Mouse (Mus musculus): ENCODE results near the gene Ccdc14. TPM values are rescaled to one million over a fixed set of nuclear protein-coding genes. Genes with fewer than 3 reads are reported as not detected.

Gene Ccdc14
- polyA plus RNA-seq, 1 experiment from 2014 or later: 11.2 TPM

DNA sequence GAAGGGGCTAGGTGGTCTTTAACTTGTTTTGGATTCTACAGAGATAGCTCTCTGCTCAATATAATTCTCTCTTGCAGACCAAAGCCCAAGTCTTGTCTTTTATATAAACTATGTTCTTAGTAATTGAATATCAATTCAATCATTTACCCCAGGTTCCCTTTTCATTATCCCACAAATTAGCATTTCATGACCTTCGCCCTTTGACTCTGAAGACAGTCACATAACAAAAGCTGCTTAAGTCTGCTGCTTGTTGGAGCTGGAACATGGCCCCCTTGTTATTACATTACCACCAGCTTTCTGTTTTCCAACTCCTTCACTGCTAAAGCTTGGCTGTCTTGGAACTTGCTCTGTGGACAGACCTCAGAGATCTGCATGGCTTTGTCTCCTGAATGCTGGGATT is 39.0 kb downstream of the Ccdc14 start:
- 90% methylated on average over 1 of the region's 1 CpGs for WGBS
- H3K27ac ChIP-seq (replicated peaks; ENCODE audit: low read depth, low read length): no peak overlapping the region
- ATAC-seq (ENCODE audit: insufficient number of reproducible peaks, low FRiP score, low TSS enrichment, low read depth) (no peak), DNase-seq (ENCODE audit: low spot score) (no peak)
- no peaks in the 10 kb centered on the region for H3K4me1 ChIP-seq (ENCODE audit: control insufficient read depth, insufficient read depth, low read length)
- no peaks in the 10 kb centered on the region for H3K27me3 ChIP-seq (ENCODE audit: control insufficient read depth, insufficient read depth, low read length)
- no peaks in the 10 kb centered on the region for H3K36me3 ChIP-seq (ENCODE audit: control insufficient read depth, insufficient read depth, low read length)
- no peak overlapping the region for H3K4me2 ChIP-seq (ENCODE audit: low read depth, severe bottlenecking)
- no peaks in the 10 kb centered on the region for H3K9me3 ChIP-seq (ENCODE audit: control insufficient read depth, low read length)
- H3K9ac ChIP-seq (ENCODE audit: low read length): no peak overlapping the region
- no peak overlapping the region for H3K4me3 ChIP-seq (ENCODE audit: low read depth, low read length)

DNA sequence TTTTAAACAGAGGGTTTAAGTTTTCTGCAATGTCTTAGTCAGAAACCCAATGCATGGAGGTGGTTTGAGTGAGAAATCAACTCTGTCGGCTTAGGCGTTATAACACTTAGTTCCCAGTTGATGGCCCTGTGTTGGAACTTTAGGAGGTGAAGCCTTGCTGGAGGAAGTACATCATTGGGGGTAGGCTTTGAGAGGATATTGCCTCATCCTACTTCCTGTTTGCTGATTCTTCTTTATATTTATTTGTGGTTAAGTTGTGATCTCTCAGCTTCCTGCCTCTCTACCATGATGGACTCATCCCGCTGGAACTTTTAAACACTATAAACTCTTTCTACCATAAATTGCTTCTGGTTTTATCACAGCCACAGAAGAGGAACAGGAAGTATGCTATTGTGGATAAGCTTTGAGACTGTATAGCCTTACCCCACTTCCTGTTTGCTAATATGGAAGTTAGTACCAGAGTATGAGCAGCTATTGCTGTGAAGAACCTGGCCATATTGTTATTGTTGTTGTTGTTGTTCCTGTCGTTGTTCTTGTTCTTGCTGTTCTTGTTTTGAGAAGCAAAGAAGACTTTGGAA is 48.3 kb downstream of the Ccdc14 start:
- H3K9ac ChIP-seq (ENCODE audit: low read length): no peak overlapping the region
- DNase-seq (ENCODE audit: low spot score) (no peak), ATAC-seq (ENCODE audit: insufficient number of reproducible peaks, low FRiP score, low TSS enrichment, low read depth) (no peak)
- no peaks in the 10 kb centered on the region for H3K9me3 ChIP-seq (ENCODE audit: control insufficient read depth, low read length)
- H3K4me2 ChIP-seq (ENCODE audit: low read depth, severe bottlenecking): no peak overlapping the region
- H3K27me3 ChIP-seq (ENCODE audit: control insufficient read depth, insufficient read depth, low read length): no peaks in the 10 kb centered on the region
- 88% methylated on average over 4 of the region's 4 CpGs for WGBS
- no peak overlapping the region for H3K27ac ChIP-seq (replicated peaks; ENCODE audit: low read depth, low read length)
- H3K4me3 ChIP-seq (ENCODE audit: low read depth, low read length): no peak overlapping the region
- H3K36me3 ChIP-seq (ENCODE audit: control insufficient read depth, insufficient read depth, low read length): no peaks in the 10 kb centered on the region
- no peaks in the 10 kb centered on the region for H3K4me1 ChIP-seq (ENCODE audit: control insufficient read depth, insufficient read depth, low read length)

DNA sequence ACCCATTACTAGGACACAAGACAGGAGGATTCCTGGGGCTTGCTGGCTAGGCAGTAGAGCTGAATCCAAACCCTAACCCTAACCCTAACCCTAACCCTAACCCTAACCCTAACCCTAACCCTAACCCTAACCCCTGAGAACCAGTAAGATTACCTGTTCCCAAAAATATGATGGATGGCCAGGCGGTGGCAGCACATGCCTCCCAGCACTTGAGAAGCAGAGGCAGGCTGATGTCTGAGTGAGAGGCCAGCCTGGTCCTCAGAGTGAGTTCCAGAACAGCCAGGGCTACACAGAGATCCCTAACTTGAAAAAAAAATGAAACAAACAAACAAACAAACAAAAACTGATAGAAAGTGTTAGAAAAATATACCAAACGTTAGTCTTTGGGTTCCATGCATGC is 52.5 kb downstream of the Ccdc14 start:
- 0 out of 2 replicates have a peak, but pooled peaks cover 3% of the 10 kb centered on the region for H3K4me1 ChIP-seq (ENCODE audit: control insufficient read depth, insufficient read depth, low read length)
- no peak overlapping the region for H3K4me2 ChIP-seq (ENCODE audit: low read depth, severe bottlenecking)
- H3K9ac ChIP-seq (ENCODE audit: low read length): no peak overlapping the region
- H3K27ac ChIP-seq (replicated peaks; ENCODE audit: low read depth, low read length): no peak overlapping the region
- whole genome bisulfite sequencing: 53% methylated on average over 2 of the region's 2 CpGs
- no peaks in the 10 kb centered on the region for H3K36me3 ChIP-seq (ENCODE audit: control insufficient read depth, insufficient read depth, low read length)
- ATAC-seq (ENCODE audit: insufficient number of reproducible peaks, low FRiP score, low TSS enrichment, low read depth): no peak
- H3K27me3 ChIP-seq (ENCODE audit: control insufficient read depth, insufficient read depth, low read length): peaks cover 3% of the 10 kb centered on the region; the same call in 1 of the 2 replicates
- no peak for DNase-seq (ENCODE audit: low spot score)
- H3K9me3 ChIP-seq (ENCODE audit: control insufficient read depth, low read length): no peaks in the 10 kb centered on the region
- H3K4me3 ChIP-seq (ENCODE audit: low read depth, low read length): no peak overlapping the region

DNA sequence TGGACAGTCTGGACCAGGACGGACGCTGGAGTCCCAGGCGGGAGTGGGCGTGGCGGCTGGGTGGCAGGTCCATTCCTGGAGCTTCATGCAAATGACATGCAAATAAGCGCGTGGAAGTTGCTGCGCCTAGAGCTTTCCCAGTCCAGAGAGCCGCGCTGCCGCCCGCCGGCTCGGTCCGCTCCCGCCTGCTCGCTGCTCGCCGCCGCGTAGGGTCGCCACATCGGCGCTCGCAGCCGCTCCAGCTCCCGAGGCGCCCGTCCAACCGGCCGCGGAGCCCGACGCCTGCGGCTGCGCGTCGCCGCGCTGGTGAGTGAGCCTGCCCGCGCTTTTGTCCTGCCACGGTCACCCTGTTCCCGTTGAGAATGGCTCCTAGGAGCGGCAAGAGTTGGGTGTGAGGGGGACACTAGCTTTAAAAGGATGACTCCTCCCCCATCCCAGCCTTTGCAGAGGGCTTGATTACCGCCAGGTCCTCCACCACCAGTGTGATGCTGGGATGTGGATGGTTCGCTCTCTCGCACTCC is 54.7 kb downstream of the Ccdc14 start, which contains the start of gene Mylk:
TSS of gene Mylk (plus strand) at position 146 of the 521 bp plus-strand sequence.
- H3K4me2 ChIP-seq (ENCODE audit: low read depth, severe bottlenecking): peak within 1 kb of the TSS; percentile 82

DNA sequence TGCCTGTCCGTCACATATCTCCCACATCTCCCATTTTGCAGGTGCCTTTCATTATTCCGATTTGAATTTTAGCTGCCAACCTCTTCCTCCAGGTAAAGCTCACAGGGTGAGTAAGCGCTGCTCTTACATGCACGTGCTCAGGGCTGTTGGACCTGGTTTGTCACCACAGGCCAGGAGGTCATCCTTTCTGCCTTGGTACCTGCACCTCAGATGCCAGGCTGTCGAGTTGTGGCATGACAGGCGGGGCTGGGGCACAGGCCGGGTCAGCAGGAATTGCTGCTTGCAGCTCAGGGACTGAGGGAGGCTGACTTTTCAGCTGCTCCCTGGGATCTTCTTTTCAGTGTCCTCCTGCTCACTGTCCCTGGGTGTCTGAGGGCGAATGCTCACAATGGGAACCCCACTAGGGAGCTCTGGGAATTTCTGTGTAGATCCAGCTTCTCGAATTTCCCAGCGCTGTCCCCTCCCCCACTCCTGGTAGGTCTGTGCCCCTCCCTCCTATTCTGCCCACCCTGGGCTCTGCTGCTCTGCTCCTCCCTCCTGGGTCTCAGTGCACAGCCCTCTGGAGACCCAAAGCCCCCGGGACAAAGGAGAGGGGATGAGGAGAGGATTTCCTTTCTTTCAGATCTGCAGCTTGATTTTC is 57.8 kb downstream of the Ccdc14 start:
- H3K9me3 ChIP-seq (ENCODE audit: control insufficient read depth, low read length): no peaks in the 10 kb centered on the region
- no peak overlapping the region for H3K27ac ChIP-seq (replicated peaks; ENCODE audit: low read depth, low read length)
- H3K4me3 ChIP-seq (ENCODE audit: low read depth, low read length): no peak overlapping the region
- H3K36me3 ChIP-seq (ENCODE audit: control insufficient read depth, insufficient read depth, low read length): no peaks in the 10 kb centered on the region
- no peak overlapping the region for H3K4me2 ChIP-seq (ENCODE audit: low read depth, severe bottlenecking)
- 27% methylated on average over 11 of the region's 11 CpGs for WGBS
- H3K27me3 ChIP-seq (ENCODE audit: control insufficient read depth, insufficient read depth, low read length): peaks cover 3% of the 10 kb centered on the region; the same call in 1 of the 2 replicates
- ATAC-seq (ENCODE audit: insufficient number of reproducible peaks, low FRiP score, low TSS enrichment, low read depth): 0 out of 2 replicates have a peak, but pooled peaks have one; percentile 48
- H3K4me1 ChIP-seq (ENCODE audit: control insufficient read depth, insufficient read depth, low read length): peaks cover 7% of the 10 kb centered on the region; the same call in 1 of the 2 replicates
- H3K9ac ChIP-seq (ENCODE audit: low read length): no peak overlapping the region
- peak; percentile 30 for DNase-seq (ENCODE audit: low spot score)

More for the DNA sequence above, 54.7 kb downstream of the Ccdc14 start, which contains the start of gene Mylk:
- Histone ChIP-seq H3K9me3 (ENCODE audit: control insufficient read depth, low read length) (no peaks in the 10 kb centered on the region), H3K27ac (replicated peaks; ENCODE audit: low read depth, low read length) (no peak within 1 kb of the TSS), H3K4me3 (ENCODE audit: low read depth, low read length) (peak within 1 kb of the TSS; percentile 30), H3K9ac (ENCODE audit: low read length) (peak within 1 kb of the TSS; percentile 52; the same call in 1 of the 2 replicates), H3K27me3 (ENCODE audit: control insufficient read depth, insufficient read depth, low read length) (peaks cover 3% of the 10 kb centered on the region; the same call in 1 of the 2 replicates), H3K36me3 (ENCODE audit: control insufficient read depth, insufficient read depth, low read length) (no peaks in the 10 kb centered on the region), H3K4me1 (ENCODE audit: control insufficient read depth, insufficient read depth, low read length) (peaks cover 7% of the 10 kb centered on the region; the same call in 1 of the 2 replicates)
- ATAC-seq (ENCODE audit: insufficient number of reproducible peaks, low FRiP score, low TSS enrichment, low read depth): peak; percentile 92
- DNase-seq (ENCODE audit: low spot score): peak; percentile 91
- under 1% methylated on average over 48 of the region's 48 CpGs for WGBS

DNA sequence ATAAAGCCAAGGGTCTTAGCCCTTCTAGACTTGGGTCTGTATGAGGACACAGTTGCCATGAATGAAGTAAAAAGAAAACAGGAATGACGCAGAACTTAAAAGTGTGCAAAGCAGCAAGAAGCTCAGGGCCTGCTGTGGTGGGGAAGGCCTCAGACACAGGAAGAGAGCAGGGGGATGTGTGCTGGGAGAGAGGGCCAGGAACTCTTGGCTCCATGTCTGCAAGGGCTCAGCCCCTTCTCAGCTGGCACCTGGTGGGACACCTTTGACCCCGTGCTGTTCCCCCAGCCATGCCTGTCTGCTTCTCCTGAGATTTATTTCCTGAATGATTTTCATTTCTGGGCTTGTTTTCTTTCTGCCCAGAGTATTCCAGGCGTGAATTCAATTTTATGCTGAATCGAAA is 59.1 kb downstream of the Ccdc14 start:
- Histone ChIP-seq H3K27me3 (ENCODE audit: control insufficient read depth, insufficient read depth, low read length) (peaks cover 3% of the 10 kb centered on the region; the same call in 1 of the 2 replicates), H3K4me1 (ENCODE audit: control insufficient read depth, insufficient read depth, low read length) (peaks cover 7% of the 10 kb centered on the region; the same call in 1 of the 2 replicates), H3K4me3 (ENCODE audit: low read depth, low read length) (no peak overlapping the region), H3K36me3 (ENCODE audit: control insufficient read depth, insufficient read depth, low read length) (no peaks in the 10 kb centered on the region), H3K9ac (ENCODE audit: low read length) (no peak overlapping the region; the same call in 1 of the 2 replicates), H3K4me2 (ENCODE audit: low read depth, severe bottlenecking) (no peak overlapping the region), H3K27ac (replicated peaks; ENCODE audit: low read depth, low read length) (no peak overlapping the region), H3K9me3 (ENCODE audit: control insufficient read depth, low read length) (no peaks in the 10 kb centered on the region)
- peak; percentile 41 for DNase-seq (ENCODE audit: low spot score)
- WGBS: 59% methylated on average over 4 of the region's 4 CpGs
- no peak for ATAC-seq (ENCODE audit: insufficient number of reproducible peaks, low FRiP score, low TSS enrichment, low read depth)

DNA sequence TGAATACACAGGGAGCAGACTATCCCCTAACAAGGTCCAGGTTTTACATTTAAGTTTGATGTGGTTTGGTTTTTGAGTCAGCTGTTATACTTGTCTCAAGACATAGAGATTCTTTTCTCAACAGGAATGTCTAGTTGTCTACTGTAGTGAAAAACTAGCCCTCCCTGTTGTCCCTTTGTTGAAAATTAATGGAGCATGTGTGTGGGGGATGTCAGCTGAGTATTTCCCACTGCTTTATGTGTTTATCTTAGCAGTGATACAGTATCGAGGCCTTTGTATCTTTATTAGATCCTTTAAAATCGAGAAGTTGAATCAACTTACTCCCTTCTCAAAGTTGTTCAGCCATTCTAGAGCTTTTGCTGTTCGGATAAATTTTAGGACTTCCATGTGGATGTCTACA is 61.6 kb downstream of the Ccdc14 start:
- peaks cover 4% of the 10 kb centered on the region; the same call in 1 of the 2 replicates for H3K4me1 ChIP-seq (ENCODE audit: control insufficient read depth, insufficient read depth, low read length)
- H3K4me3 ChIP-seq (ENCODE audit: low read depth, low read length): no peak overlapping the region
- ATAC-seq (ENCODE audit: insufficient number of reproducible peaks, low FRiP score, low TSS enrichment, low read depth) (no peak), DNase-seq (ENCODE audit: low spot score) (no peak)
- H3K36me3 ChIP-seq (ENCODE audit: control insufficient read depth, insufficient read depth, low read length): no peaks in the 10 kb centered on the region
- H3K9ac ChIP-seq (ENCODE audit: low read length): no peak overlapping the region
- H3K27ac ChIP-seq (replicated peaks; ENCODE audit: low read depth, low read length): no peak overlapping the region
- H3K4me2 ChIP-seq (ENCODE audit: low read depth, severe bottlenecking): no peak overlapping the region
- 88% methylated on average over 3 of the region's 3 CpGs for WGBS
- H3K27me3 ChIP-seq (ENCODE audit: control insufficient read depth, insufficient read depth, low read length): no peaks in the 10 kb centered on the region
- no peaks in the 10 kb centered on the region for H3K9me3 ChIP-seq (ENCODE audit: control insufficient read depth, low read length)

DNA sequence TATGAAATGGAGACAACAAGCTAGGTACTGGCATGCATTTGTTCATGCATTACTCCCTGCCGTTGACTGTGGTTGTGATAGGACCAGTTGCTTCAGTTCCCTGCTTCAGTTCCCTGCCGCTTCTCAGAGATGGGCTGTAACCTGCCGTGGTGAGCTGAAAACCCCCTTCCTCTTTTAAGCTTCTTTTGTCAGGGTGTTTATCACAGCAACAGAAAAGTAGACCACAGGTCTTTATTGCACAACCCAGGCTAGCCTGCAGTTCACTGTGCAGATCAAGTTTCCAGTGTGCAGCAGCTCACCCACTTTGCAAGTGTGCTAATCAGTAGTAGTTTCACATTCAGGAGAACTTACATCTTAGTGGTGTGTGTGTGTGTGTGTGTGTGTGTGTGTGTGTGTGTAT is 62.6 kb downstream of the Ccdc14 start:
- H3K27me3 ChIP-seq (ENCODE audit: control insufficient read depth, insufficient read depth, low read length): no peaks in the 10 kb centered on the region
- no peak overlapping the region for H3K4me3 ChIP-seq (ENCODE audit: low read depth, low read length)
- H3K4me1 ChIP-seq (ENCODE audit: control insufficient read depth, insufficient read depth, low read length): peaks cover 4% of the 10 kb centered on the region; the same call in 1 of the 2 replicates
- no peak overlapping the region for H3K4me2 ChIP-seq (ENCODE audit: low read depth, severe bottlenecking)
- DNase-seq (ENCODE audit: low spot score) (no peak), ATAC-seq (ENCODE audit: insufficient number of reproducible peaks, low FRiP score, low TSS enrichment, low read depth) (no peak)
- H3K27ac ChIP-seq (replicated peaks; ENCODE audit: low read depth, low read length): no peak overlapping the region
- no peak overlapping the region for H3K9ac ChIP-seq (ENCODE audit: low read length)
- WGBS: 76% methylated on average over 3 of the region's 3 CpGs
- no peaks in the 10 kb centered on the region for H3K9me3 ChIP-seq (ENCODE audit: control insufficient read depth, low read length)
- no peaks in the 10 kb centered on the region for H3K36me3 ChIP-seq (ENCODE audit: control insufficient read depth, insufficient read depth, low read length)

Measured in limb, embryonic 11.5 days (tissue).